Mouse (Mus musculus) myocyte (in vitro differentiated cells): ENCODE measurements at regions not wholly inside any gene's neighbourhood (a gene's known extent, or its start where the extent isn't known, plus 50 kb on each side); places are given as distances from the start of the nearest gene placed in this dataset.

Experiments used
- H3K27me3 ChIP-seq: one replicate; pipeline ENCODE4 v1.6.1; 2011; ENCODE audit not compliant: control insufficient read depth, insufficient read depth, insufficient read length
- H3K36me3 ChIP-seq: one replicate; pipeline ENCODE4 v1.6.1; 2011; ENCODE audit not compliant: control insufficient read depth, insufficient read depth
- H3K4me2 ChIP-seq: one replicate; pipeline ENCODE4 v1.6.1; 2011; ENCODE audit warnings: low read depth, control low read depth
- H3K4me3 ChIP-seq: one replicate; pipeline ENCODE4 v1.5.1; 2011; ENCODE audit warnings: mild to moderate bottlenecking, control low read depth, moderate library complexity
- H3K79me2 ChIP-seq: one replicate; pipeline ENCODE4 v1.6.1; 2011; ENCODE audit not compliant: control insufficient read depth, insufficient read depth
- H3ac ChIP-seq: one replicate; pipeline ENCODE4 v1.6.1; 2011; ENCODE audit not compliant: control insufficient read depth, insufficient read length
- CEBPB ChIP-seq: IDR thresholded peaks from 2 replicates; pipeline ENCODE4 v1.6.1; 2011; ENCODE audit warnings: mild to moderate bottlenecking, moderate library complexity; ENCODE audit not compliant: poor library complexity, insufficient read depth, severe bottlenecking
- E2F4 ChIP-seq: IDR thresholded peaks from one replicate; pipeline ENCODE4 v1.6.1; 2011; ENCODE audit warnings: mild to moderate bottlenecking, control low read depth, moderate library complexity; ENCODE audit not compliant: insufficient read depth
- MAX ChIP-seq: IDR thresholded peaks from one replicate; pipeline ENCODE4 v1.6.1; 2011; ENCODE audit warnings: low read depth, mild to moderate bottlenecking, control low read depth
- MYOD1 ChIP-seq, 3 experiments: IDR thresholded peaks; one replicate each; pipeline ENCODE4 v1.6.1; 2011; ENCODE audit warnings: control low read depth in 2 of 3, low read depth in 2 of 3, mild to moderate bottlenecking in 2 of 3, moderate library complexity in 1 of 3; ENCODE audit not compliant: insufficient read length in 2 of 3, control insufficient read depth in 1 of 3
- MYOG ChIP-seq, 3 experiments: IDR thresholded peaks; one replicate each; pipeline ENCODE4 v1.6.1; 2011; ENCODE audit warnings: control low read depth in 2 of 3, low read depth in 2 of 3, mild to moderate bottlenecking in 2 of 3; ENCODE audit not compliant: insufficient read length in 2 of 3, control insufficient read depth in 1 of 3, insufficient read depth in 1 of 3
- POLR2A ChIP-seq: IDR thresholded peaks from one replicate; pipeline ENCODE4 v1.6.1; 2011; ENCODE audit warnings: low read depth, mild to moderate bottlenecking, control low read depth, moderate library complexity; ENCODE audit not compliant: insufficient read length
- POLR2AphosphoS2 ChIP-seq: IDR thresholded peaks from one replicate; pipeline ENCODE4 v1.6.1; 2011; ENCODE audit warnings: low read depth, control low read depth; ENCODE audit not compliant: insufficient read length
- REST ChIP-seq: IDR thresholded peaks from one replicate; pipeline ENCODE4 v1.6.1; 2011; ENCODE audit warnings: mild to moderate bottlenecking, control low read depth, moderate library complexity; ENCODE audit not compliant: insufficient read depth, insufficient read length
- SRF ChIP-seq: IDR thresholded peaks from one replicate; pipeline ENCODE4 v1.6.1; 2011; ENCODE audit warnings: low read depth; ENCODE audit not compliant: control insufficient read depth, insufficient read length
- TCF12 ChIP-seq: IDR thresholded peaks from one replicate; pipeline ENCODE4 v1.6.1; 2011; ENCODE audit warnings: mild to moderate bottlenecking, control low read depth; ENCODE audit not compliant: poor library complexity, insufficient read depth, severe bottlenecking
- TCF3 ChIP-seq: IDR thresholded peaks from one replicate; pipeline ENCODE4 v1.6.1; 2011; ENCODE audit warnings: low read depth, control low read depth; ENCODE audit not compliant: insufficient read length
- USF1 ChIP-seq: IDR thresholded peaks from one replicate; pipeline ENCODE4 v1.6.1; 2011; ENCODE audit warnings: low read depth, mild to moderate bottlenecking, control low read depth, moderate library complexity

DNA sequence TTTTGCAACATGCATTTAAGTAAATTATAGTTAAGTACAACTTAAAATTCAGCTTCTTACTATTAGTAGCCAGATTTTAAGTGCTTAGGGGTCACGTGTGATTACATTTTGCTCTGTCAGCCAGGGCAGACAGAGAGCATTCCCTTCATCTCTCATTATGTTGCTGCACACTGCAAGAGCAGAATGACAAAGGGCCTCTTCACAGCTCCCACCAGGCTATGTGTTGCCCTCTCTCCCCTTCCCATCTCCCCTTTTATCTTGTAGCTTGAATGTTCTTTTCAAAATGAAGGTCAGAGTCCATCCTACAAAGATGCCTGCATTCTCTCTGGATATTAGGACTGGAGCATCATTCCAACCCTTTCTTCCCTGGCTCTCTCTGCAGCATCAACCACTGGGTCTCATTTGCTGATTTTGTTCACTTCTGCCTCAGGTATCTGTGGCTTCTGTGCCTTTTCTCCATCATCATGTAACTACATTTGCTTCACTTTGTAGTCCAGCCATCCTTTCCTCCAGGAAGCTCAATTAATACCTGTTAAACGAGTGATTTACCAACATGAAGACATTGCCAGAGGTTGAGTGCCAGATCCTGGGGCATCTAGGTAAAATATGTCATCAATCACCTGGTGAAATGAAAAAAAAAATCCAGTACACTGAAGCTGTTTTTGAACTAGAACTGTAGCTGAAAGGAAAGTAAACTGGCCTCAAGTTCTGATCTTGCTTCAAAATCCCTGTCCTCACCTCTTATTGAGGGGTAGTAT is 571.6 kb downstream of the Btbd3 start:
- no peaks in the 10 kb centered on the region for H3K27me3 ChIP-seq
- H3ac ChIP-seq, result no peak overlapping the region
- H3K79me2 ChIP-seq, result no peaks in the 10 kb centered on the region
- no peak for TF ChIP-seq MAX
- no peak for TF ChIP-seq USF1
- no peak for TF ChIP-seq POLR2A
- TF ChIP-seq REST, result no peak
- TF ChIP-seq POLR2AphosphoS2, result no peak
- no peak for TF ChIP-seq TCF3
- no peak for TF ChIP-seq SRF
- no peak for TF ChIP-seq MYOD1 (IDR thresholded peaks at IDR 0.05; ENCODE audit: control insufficient read depth in 1 of 3, insufficient read length in 2 of 3, low read depth in 2 of 3)
- no peaks in the 10 kb centered on the region for H3K36me3 ChIP-seq
- no peak overlapping the region for H3K4me2 ChIP-seq
- H3K4me3 ChIP-seq, result no peak overlapping the region

- Histone ChIP-seq H3K4me2 (no peak overlapping the region), H3K36me3 (no peaks in the 10 kb centered on the region), H3K79me2 (no peaks in the 10 kb centered on the region), H3K4me3 (no peak overlapping the region), H3K27me3 (no peaks in the 10 kb centered on the region), H3ac (no peak overlapping the region)
- TF ChIP-seq MAX (no peak), TCF3 (no peak), POLR2AphosphoS2 (no peak), E2F4 (no peak), MYOD1 (IDR thresholded peaks at IDR 0.05; ENCODE audit: control insufficient read depth in 1 of 3, insufficient read length in 2 of 3, low read depth in 2 of 3) (no peak), USF1 (no peak), REST (no peak), MYOG (IDR thresholded peaks at IDR 0.05; ENCODE audit: control insufficient read depth in 1 of 3, insufficient read depth in 1 of 3, insufficient read length in 2 of 3, low read depth in 2 of 3) (no peak), CEBPB (no peak), TCF12 (no peak), POLR2A (no peak), SRF (no peak)
Measured at GRCm38 (mm10) chr2:138838846-138839245, 582.5 kb downstream of the Btbd3 start.

- no peaks in the 10 kb centered on the region for H3K79me2 ChIP-seq
- no peak overlapping the region for H3K4me3 ChIP-seq
- no peak overlapping the region for H3ac ChIP-seq
- TF ChIP-seq MAX, result no peak
- TF ChIP-seq E2F4, result no peak
- TF ChIP-seq MYOD1 (IDR thresholded peaks at IDR 0.05; ENCODE audit: control insufficient read depth in 1 of 3, insufficient read length in 2 of 3, low read depth in 2 of 3), result no peak
- TF ChIP-seq POLR2AphosphoS2, result no peak
- no peak for TF ChIP-seq SRF
- TF ChIP-seq TCF12, result no peak
- TF ChIP-seq MYOG (IDR thresholded peaks at IDR 0.05; ENCODE audit: control insufficient read depth in 1 of 3, insufficient read depth in 1 of 3, insufficient read length in 2 of 3, low read depth in 2 of 3), result no peak
- no peak for TF ChIP-seq TCF3
- no peak for TF ChIP-seq REST
- no peak for TF ChIP-seq POLR2A
- no peak for TF ChIP-seq CEBPB
- TF ChIP-seq USF1, result no peak
- H3K27me3 ChIP-seq, result no peaks in the 10 kb centered on the region
- H3K36me3 ChIP-seq, result no peaks in the 10 kb centered on the region
- H3K4me2 ChIP-seq, result no peak overlapping the region
Measured at GRCm38 (mm10) chr2:138859121-138859520, 602.8 kb downstream of the Btbd3 start.

GRCm38 (mm10) chr2:138896563-138896962 is 597.1 kb upstream of the Sptlc3 start:
- H3K4me3 ChIP-seq, result no peak overlapping the region
- no peak overlapping the region for H3ac ChIP-seq
- no peaks in the 10 kb centered on the region for H3K79me2 ChIP-seq
- no peaks in the 10 kb centered on the region for H3K36me3 ChIP-seq
- H3K27me3 ChIP-seq, result no peaks in the 10 kb centered on the region
- no peak overlapping the region for H3K4me2 ChIP-seq
- TF ChIP-seq MYOD1 (IDR thresholded peaks at IDR 0.05; ENCODE audit: control insufficient read depth in 1 of 3, insufficient read length in 2 of 3, low read depth in 2 of 3) (no peak), CEBPB (no peak), POLR2A (no peak), POLR2AphosphoS2 (no peak), TCF12 (no peak), SRF (no peak), MAX (no peak), MYOG (IDR thresholded peaks at IDR 0.05; ENCODE audit: control insufficient read depth in 1 of 3, insufficient read depth in 1 of 3, insufficient read length in 2 of 3, low read depth in 2 of 3) (no peak), E2F4 (no peak), REST (no peak), TCF3 (no peak), USF1 (no peak)

- H3K36me3 ChIP-seq, result no peaks in the 10 kb centered on the region
- no peak overlapping the region for H3K4me3 ChIP-seq
- H3ac ChIP-seq, result no peak overlapping the region
- no peak for TF ChIP-seq MAX
- TF ChIP-seq TCF12, result no peak
- TF ChIP-seq POLR2A, result no peak
- no peak for TF ChIP-seq POLR2AphosphoS2
- no peak for TF ChIP-seq SRF
- no peak for TF ChIP-seq MYOD1 (IDR thresholded peaks at IDR 0.05; ENCODE audit: control insufficient read depth in 1 of 3, insufficient read length in 2 of 3, low read depth in 2 of 3)
- TF ChIP-seq TCF3, result no peak
- no peak for TF ChIP-seq E2F4
- no peak for TF ChIP-seq MYOG (IDR thresholded peaks at IDR 0.05; ENCODE audit: control insufficient read depth in 1 of 3, insufficient read depth in 1 of 3, insufficient read length in 2 of 3, low read depth in 2 of 3)
- TF ChIP-seq USF1, result no peak
- no peak for TF ChIP-seq CEBPB
- no peak for TF ChIP-seq REST
- H3K79me2 ChIP-seq, result no peaks in the 10 kb centered on the region
- no peak overlapping the region for H3K4me2 ChIP-seq
- no peaks in the 10 kb centered on the region for H3K27me3 ChIP-seq
Measured at GRCm38 (mm10) chr2:138897101-138897500, 596.6 kb upstream of the Sptlc3 start.
